Mouse (Mus musculus) stomach, postnatal 0 days (tissue): Measurements from ENCODE around the gene Klf7.

Experiments
- CTCF ChIP-seq: IDR thresholded peaks from 2 replicates; pipeline ENCODE4 v1.5.1; 2016; ENCODE audit warnings: antibody characterized with exemption, low read depth, mild to moderate bottlenecking, moderate library complexity
- EP300 ChIP-seq: optimal IDR thresholded peaks from 2 replicates; pipeline ENCODE3; 2016; ENCODE audit warnings: antibody characterized with exemption

DNA sequence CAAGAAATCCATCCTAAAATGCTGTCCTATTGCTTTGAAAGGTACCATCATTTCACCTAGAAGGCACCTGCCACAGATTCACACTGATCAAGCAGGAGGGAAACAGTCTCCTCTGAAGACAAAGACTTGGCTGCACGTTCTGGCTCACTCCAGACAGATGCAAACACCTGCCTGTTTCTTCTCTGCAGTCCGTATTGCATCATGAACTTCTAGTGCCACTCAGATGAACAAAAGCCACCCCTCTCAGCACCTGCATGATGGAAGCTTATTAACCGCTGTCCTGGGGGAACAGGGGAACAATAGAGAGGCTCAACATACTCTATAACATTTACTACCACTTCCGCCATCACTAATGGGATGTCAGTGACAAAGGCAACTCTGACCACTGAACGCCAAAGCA lies 31.5 kb downstream of the Klf7 start:
- TF ChIP-seq CTCF (no peak), EP300 (no peak)
